Mouse (Mus musculus) olfactory bulb, adult 2 months (tissue): ENCODE data around the gene Emsy. TPM values are rescaled to one million over a fixed set of nuclear protein-coding genes. Genes with fewer than 3 reads are reported as not detected.

Experiments
- H3K27ac ChIP-seq: fragments of 200-500 bp; 2 replicates; pipeline ENCODE4 v1.5.1; 2012; ENCODE audit warnings: low read depth, low read length; ENCODE audit not compliant: insufficient read depth
- H3K4me1 ChIP-seq: fragments of 200-500 bp; 2 replicates; pipeline ENCODE4 v1.6.1; 2012; ENCODE audit warnings: low read length; ENCODE audit not compliant: control insufficient read depth, insufficient read depth
- H3K4me3 ChIP-seq: fragments of 200-500 bp; 2 replicates; pipeline ENCODE4 v1.5.1; 2012; ENCODE audit warnings: mild to moderate bottlenecking, low read depth, low read length, moderate library complexity; ENCODE audit not compliant: insufficient read depth
- CTCF ChIP-seq: fragments of 200-500 bp; IDR thresholded peaks from 2 replicates; pipeline ENCODE4 v1.5.1; 2012; ENCODE audit warnings: low read depth, mild to moderate bottlenecking, low read length, moderate library complexity; ENCODE audit not compliant: insufficient read depth
- POLR2A ChIP-seq: fragments of 200-500 bp; IDR thresholded peaks from 2 replicates; pipeline ENCODE4 v1.6.1; 2012; ENCODE audit warnings: mild to moderate bottlenecking, low read depth, low read length, moderate library complexity; ENCODE audit not compliant: insufficient read depth
- WGBS: fragments of 180-500 bp; shearing (Covaris S2); methylation state at CpG from one replicate; pipeline ENCODE4 v1.1.7; 2018; 5-methylcytosine and 5-hydroxymethylcytosine counted together
- polyA plus RNA-seq: library from polyadenylated mRNA; stranded (reverse); fragments of >200 nt; gene quantifications from 2 replicates; pipeline ENCODE4 v1.2.4, GENCODE M21; 2012; ENCODE audit warnings: low replicate concordance; ENCODE audit not compliant: missing spikeins, insufficient read depth, insufficient read length

Gene Emsy
- polyA plus RNA-seq, 1 experiment, result not detected

GRCm38 (mm10) chr7:98636607-98637006 lies 20.0 kb downstream of the Emsy start:
- no peak overlapping the region for H3K27ac ChIP-seq
- no peak for TF ChIP-seq CTCF
- no peak for TF ChIP-seq POLR2A
- WGBS, result 95% methylated on average over 2 of the region's 2 CpGs

GRCm38 (mm10) chr7:98633032-98633431 lies 23.6 kb downstream of the Emsy start:
- no peak overlapping the region for H3K4me3 ChIP-seq
- 58% methylated on average over 3 of the region's 3 CpGs for WGBS
- no peaks in the 10 kb centered on the region for H3K4me1 ChIP-seq
- no peak for TF ChIP-seq CTCF
- TF ChIP-seq POLR2A, result no peak
- H3K27ac ChIP-seq, result no peak overlapping the region

More at GRCm38 (mm10) chr7:98636607-98637006, 20.0 kb downstream of the Emsy start:
- no peaks in the 10 kb centered on the region for H3K4me1 ChIP-seq
- no peak overlapping the region for H3K4me3 ChIP-seq

- Histone ChIP-seq H3K4me3 (no peak overlapping the region), H3K4me1 (peaks cover 2% of the 10 kb centered on the region; the same call in 1 of the 2 replicates), H3K27ac (no peak overlapping the region)
- TF ChIP-seq POLR2A, result no peak
- no peak for TF ChIP-seq CTCF
- WGBS, result 90% methylated on average over 7 of the region's 7 CpGs
Observed at GRCm38 (mm10) chr7:98629947-98630346, 26.6 kb downstream of the Emsy start.

- H3K27ac ChIP-seq, result no peak overlapping the region
- WGBS, result 84% methylated on average over 2 of the region's 2 CpGs
- H3K4me3 ChIP-seq, result no peak overlapping the region
- no peaks in the 10 kb centered on the region for H3K4me1 ChIP-seq
- TF ChIP-seq POLR2A, result no peak
Observed at GRCm38 (mm10) chr7:98617739-98618138, 38.8 kb downstream of the Emsy start.

GRCm38 (mm10) chr7:98612936-98613335 lies 43.6 kb downstream of the Emsy start:
- 44% methylated on average over 1 of the region's 1 CpGs for WGBS
- no peak overlapping the region for H3K4me3 ChIP-seq
- no peak for TF ChIP-seq CTCF
- TF ChIP-seq POLR2A, result no peak
- H3K4me1 ChIP-seq, result no peaks in the 10 kb centered on the region
- no peak overlapping the region for H3K27ac ChIP-seq

- Histone ChIP-seq H3K27ac (no peak overlapping the region), H3K4me3 (no peak overlapping the region), H3K4me1 (no peaks in the 10 kb centered on the region)
- TF ChIP-seq POLR2A (no peak), CTCF (no peak)
Observed at GRCm38 (mm10) chr7:98608520-98608919, 48.1 kb downstream of the Emsy start.

GRCm38 (mm10) chr7:98607158-98607557 lies 49.4 kb downstream of the Emsy start:
- 70% methylated on average over 4 of the region's 4 CpGs for WGBS

GRCm38 (mm10) chr7:98601715-98602114 lies 54.9 kb downstream of the Emsy start:
- Histone ChIP-seq H3K4me3 (no peak overlapping the region), H3K4me1 (no peaks in the 10 kb centered on the region), H3K27ac (no peak overlapping the region)
- WGBS, result 95% methylated on average over 4 of the region's 4 CpGs
- TF ChIP-seq POLR2A (no peak), CTCF (no peak)

More at GRCm38 (mm10) chr7:98607158-98607557, 49.4 kb downstream of the Emsy start:
- Histone ChIP-seq H3K4me3 (no peak overlapping the region), H3K27ac (no peak overlapping the region), H3K4me1 (no peaks in the 10 kb centered on the region)
- TF ChIP-seq POLR2A (no peak), CTCF (no peak)

GRCm38 (mm10) chr7:98597402-98597801 lies 59.2 kb downstream of the Emsy start:
- H3K4me3 ChIP-seq, result no peak overlapping the region
- TF ChIP-seq CTCF (no peak), POLR2A (no peak)
- no peak overlapping the region for H3K27ac ChIP-seq
- H3K4me1 ChIP-seq, result no peaks in the 10 kb centered on the region; the same call in 1 of the 2 replicates
- 73% methylated on average over 8 of the region's 8 CpGs for WGBS

- no peak overlapping the region for H3K27ac ChIP-seq
- no peak overlapping the region for H3K4me3 ChIP-seq
- TF ChIP-seq CTCF (no peak), POLR2A (no peak)
- WGBS, result 90% methylated on average over 4 of the region's 4 CpGs
- no peaks in the 10 kb centered on the region; the same call in 1 of the 2 replicates for H3K4me1 ChIP-seq
Observed at GRCm38 (mm10) chr7:98594731-98595130, 61.9 kb downstream of the Emsy start.
